Mouse (Mus musculus): ENCODE results near the gene Pex16.

The Pex16 gene

GRCm38 (mm10) chr2:92370821-92371805 lies 3.4 kb upstream of the Pex16 start:
- peak; percentile 88 for DNase-seq

- DNase-seq = no peak
Measured at GRCm38 (mm10) chr2:92371971-92372690, 2.3 kb upstream of the Pex16 start.

GRCm38 (mm10) chr2:92372767-92373436 lies 1.6 kb upstream of the Pex16 start:
- DNase-seq = peak; percentile 85

GRCm38 (mm10) chr2:92373437-92373813 lies 1.1 kb upstream of the Pex16 start:
- no peak for DNase-seq

- peak; percentile 98 for DNase-seq
Measured at GRCm38 (mm10) chr2:92375099-92375623, 685 bp downstream of the Pex16 start.

GRCm38 (mm10) chr2:92375788-92376187 lies 1.3 kb downstream of the Pex16 start:
- no peak for DNase-seq

- DNase-seq = peak; percentile 42
Measured at GRCm38 (mm10) chr2:92376300-92376699, 1.8 kb downstream of the Pex16 start.

- no peak for DNase-seq
Measured at GRCm38 (mm10) chr2:92377320-92377719, 2.8 kb downstream of the Pex16 start.

- DNase-seq = no peak
Measured at GRCm38 (mm10) chr2:92379783-92380494, 5.5 kb downstream of the Pex16 start.

- no peak for DNase-seq
Measured at GRCm38 (mm10) chr2:92380495-92381050, 6.1 kb downstream of the Pex16 start.

GRCm38 (mm10) chr2:92381161-92381560 lies 6.7 kb downstream of the Pex16 start:
- no peak for DNase-seq

GRCm38 (mm10) chr2:92381901-92382588 lies 7.6 kb downstream of the Pex16 start, which contains the start of gene 1700029I15Rik:
1700029I15Rik (plus strand) TSS chr2:92382538.
- no peak for DNase-seq

- DNase-seq = no peak
Measured at GRCm38 (mm10) chr2:92382759-92383158, 8.3 kb downstream of the Pex16 start.

GRCm38 (mm10) chr2:92384101-92384500 lies 9.6 kb downstream of the Pex16 start:
- no peak for DNase-seq

- no peak for DNase-seq
Measured at GRCm38 (mm10) chr2:92385113-92386051, 10.9 kb downstream of the Pex16 start.

GRCm38 (mm10) chr2:92386821-92387570 lies 12.5 kb downstream of the Pex16 start:
- no peak for DNase-seq

- DNase-seq = no peak
Measured at GRCm38 (mm10) chr2:92387646-92388045, 13.2 kb downstream of the Pex16 start.

GRCm38 (mm10) chr2:92388081-92388517 lies 13.6 kb downstream of the Pex16 start:
- no peak for DNase-seq

All from lung, postnatal 36 days (tissue).